Mouse (Mus musculus): ENCODE data around the gene Dnase1l2. TPM values are rescaled to one million over a fixed set of nuclear protein-coding genes. Genes with fewer than 3 reads are reported as not detected.
A peak's percentile ranks its signal among the peaks of the same experiment; 100 is the strongest.

Gene Dnase1l2
- polyA plus RNA-seq, 1 experiment: 18.2 TPM

- Histone ChIP-seq H3K27me3 (ENCODE audit: control insufficient read depth, insufficient read depth, low read length) (no peaks in the 10 kb centered on the region), H3K4me1 (replicated peaks; ENCODE audit: control insufficient read depth, insufficient read depth, low read length) (peaks cover 27% of the 10 kb centered on the region), H3K27ac (ENCODE audit: control insufficient read depth, insufficient read depth, low read length) (no peak within 1 kb of the TSS), H3K36me3 (ENCODE audit: control insufficient read depth, insufficient read depth, low read length) (peaks cover 22% of the 10 kb centered on the region), H3K4me3 (ENCODE audit: control insufficient read depth, insufficient read depth, low read length) (no peak within 1 kb of the TSS)
- WGBS: 96% methylated on average over 6 of the region's 6 CpGs
- DNase-seq: no peak
- TF ChIP-seq CTCF (IDR thresholded peaks at IDR 0.05; ENCODE audit: borderline replicate concordance, control insufficient read depth, extremely low read depth, insufficient read depth, low read length, poor library complexity): no peak
- no peak for TF ChIP-seq POLR2A (IDR thresholded peaks at IDR 0.05; ENCODE audit: control insufficient read depth, extremely low read depth, insufficient read depth, low read length, poor library complexity)
Observed at GRCm38 (mm10) chr17:24473612-24474275, 30.8 kb upstream of the Dnase1l2 start, which contains the start of gene Bricd5. Gene Bricd5 (plus strand): TSS chr17:24473884.

DNA sequence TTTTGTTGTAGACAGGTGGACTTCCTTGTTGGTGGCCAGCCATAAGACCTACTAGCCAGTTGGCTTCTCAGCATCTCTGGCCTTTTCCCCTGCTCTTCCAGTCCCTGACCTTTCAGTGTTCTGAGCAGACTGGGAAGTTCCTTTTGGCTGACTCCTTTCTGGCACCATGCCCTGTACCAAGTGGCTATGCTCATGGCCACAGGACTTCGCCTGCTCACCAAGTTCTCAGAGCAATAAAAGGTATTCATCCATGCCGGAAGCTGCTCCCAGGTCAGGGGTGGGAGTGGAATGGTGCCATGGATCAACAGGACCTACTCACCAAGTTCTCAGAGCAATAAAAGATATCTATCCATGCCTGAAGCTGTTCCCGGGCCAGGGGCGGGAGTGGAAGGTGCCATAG lies 29.6 kb upstream of the Dnase1l2 start:
- 92% methylated on average over 4 of the region's 4 CpGs for WGBS
- TF ChIP-seq CTCF (IDR thresholded peaks at IDR 0.05; ENCODE audit: borderline replicate concordance, control insufficient read depth, extremely low read depth, insufficient read depth, low read length, poor library complexity) (no peak), POLR2A (IDR thresholded peaks at IDR 0.05; ENCODE audit: control insufficient read depth, extremely low read depth, insufficient read depth, low read length, poor library complexity) (no peak)
- Histone ChIP-seq H3K27me3 (ENCODE audit: control insufficient read depth, insufficient read depth, low read length) (no peaks in the 10 kb centered on the region), H3K4me1 (replicated peaks; ENCODE audit: control insufficient read depth, insufficient read depth, low read length) (peaks cover 19% of the 10 kb centered on the region), H3K27ac (ENCODE audit: control insufficient read depth, insufficient read depth, low read length) (no peak overlapping the region), H3K4me3 (ENCODE audit: control insufficient read depth, insufficient read depth, low read length) (no peak overlapping the region), H3K36me3 (ENCODE audit: control insufficient read depth, insufficient read depth, low read length) (peaks cover 22% of the 10 kb centered on the region)
- no peak for DNase-seq

GRCm38 (mm10) chr17:24470701-24471527 lies 28.0 kb upstream of the Dnase1l2 start:
- peak overlapping the region; percentile 58 for H3K4me3 ChIP-seq (ENCODE audit: control insufficient read depth, insufficient read depth, low read length)
- peaks cover 18% of the 10 kb centered on the region for H3K4me1 ChIP-seq (replicated peaks; ENCODE audit: control insufficient read depth, insufficient read depth, low read length)
- no peaks in the 10 kb centered on the region for H3K27me3 ChIP-seq (ENCODE audit: control insufficient read depth, insufficient read depth, low read length)
- 5% methylated on average over 68 of the region's 68 CpGs for WGBS
- peaks cover 9% of the 10 kb centered on the region for H3K36me3 ChIP-seq (ENCODE audit: control insufficient read depth, insufficient read depth, low read length)
- DNase-seq: peak; percentile 21
- H3K27ac ChIP-seq (ENCODE audit: control insufficient read depth, insufficient read depth, low read length): no peak overlapping the region
- no peak for TF ChIP-seq CTCF (IDR thresholded peaks at IDR 0.05; ENCODE audit: borderline replicate concordance, control insufficient read depth, extremely low read depth, insufficient read depth, low read length, poor library complexity)

- DNase-seq: peak; percentile 96
- Histone ChIP-seq H3K4me1 (replicated peaks; ENCODE audit: control insufficient read depth, insufficient read depth, low read length) (peaks cover 18% of the 10 kb centered on the region), H3K4me3 (ENCODE audit: control insufficient read depth, insufficient read depth, low read length) (peak within 1 kb of the TSS; percentile 58), H3K36me3 (ENCODE audit: control insufficient read depth, insufficient read depth, low read length) (peaks cover under 1% of the 10 kb centered on the region; the same call in 1 of the 2 replicates), H3K27me3 (ENCODE audit: control insufficient read depth, insufficient read depth, low read length) (no peaks in the 10 kb centered on the region), H3K27ac (ENCODE audit: control insufficient read depth, insufficient read depth, low read length) (peak within 1 kb of the TSS; percentile 17)
- WGBS: under 1% methylated on average over 67 of the region's 75 CpGs
- TF ChIP-seq POLR2A (IDR thresholded peaks at IDR 0.05; ENCODE audit: control insufficient read depth, extremely low read depth, insufficient read depth, low read length, poor library complexity) (peak; percentile 94), CTCF (IDR thresholded peaks at IDR 0.05; ENCODE audit: borderline replicate concordance, control insufficient read depth, extremely low read depth, insufficient read depth, low read length, poor library complexity) (peak; percentile 60; the same call in 1 of the 2 replicates)
Observed at GRCm38 (mm10) chr17:24469910-24470602, 27.2 kb upstream of the Dnase1l2 start, which contains the start of the genes E4f1 and Pgp. Gene E4f1 (minus strand): TSS chr17:24470313. Gene Pgp (plus strand): TSS chr17:24470392.

- WGBS: 19% methylated on average over 7 of the region's 7 CpGs
- Histone ChIP-seq H3K27me3 (ENCODE audit: control insufficient read depth, insufficient read depth, low read length) (no peaks in the 10 kb centered on the region), H3K27ac (ENCODE audit: control insufficient read depth, insufficient read depth, low read length) (peak overlapping the region; percentile 17), H3K4me3 (ENCODE audit: control insufficient read depth, insufficient read depth, low read length) (peak overlapping the region; percentile 56), H3K4me1 (replicated peaks; ENCODE audit: control insufficient read depth, insufficient read depth, low read length) (peaks cover 18% of the 10 kb centered on the region), H3K36me3 (ENCODE audit: control insufficient read depth, insufficient read depth, low read length) (no peaks in the 10 kb centered on the region)
- TF ChIP-seq POLR2A (IDR thresholded peaks at IDR 0.05; ENCODE audit: control insufficient read depth, extremely low read depth, insufficient read depth, low read length, poor library complexity): no peak
- TF ChIP-seq CTCF (IDR thresholded peaks at IDR 0.05; ENCODE audit: borderline replicate concordance, control insufficient read depth, extremely low read depth, insufficient read depth, low read length, poor library complexity): no peak
- DNase-seq: no peak
Observed at GRCm38 (mm10) chr17:24469336-24469909, 26.5 kb upstream of the Dnase1l2 start.
